Mouse (Mus musculus): Measurements from ENCODE around the gene Maz. TPM values are rescaled to one million over a fixed set of nuclear protein-coding genes. Genes with fewer than 3 reads are reported as not detected.

The Maz gene
- total RNA-seq, 2 experiments from 2014 or later = 265 to 274 TPM

- intact Hi-C loops (cut with DNase I) = loop anchor here (5.0 kb wide), 1 partner anchor 40 kb away; the partner anchor contains the start of genes Pagr1a and Pagr1b
- DNase-seq (ENCODE audit: extremely low spot score in 1 of 2, low spot score in 2 of 2) = no peak
Observed at GRCm38 (mm10) chr7:126976878-126977459, 49.9 kb downstream of the Maz start.

- peak; percentile 93 to 98 for DNase-seq (ENCODE audit: extremely low spot score in 1 of 2, low spot score in 2 of 2)
- intact Hi-C loops (cut with DNase I) = loop anchor here (5.0 kb wide), 1 partner anchor 41 kb away; the partner anchor contains the start of genes Pagr1a and Pagr1b
Observed at GRCm38 (mm10) chr7:126975950-126976866, 50.6 kb downstream of the Maz start, which contains the start of gene Cdiptos. TSS of gene Cdiptos (minus strand) at chr7:126976098.

GRCm38 (mm10) chr7:126975893-126975949, 51.1 kb downstream of the Maz start, which contains the start of gene Cdipt:
TSS of gene Cdipt (plus strand) at chr7:126975914.
- no peak for DNase-seq (ENCODE audit: extremely low spot score in 1 of 2, low spot score in 2 of 2)
- intact Hi-C loops (cut with DNase I) = loop anchor here (5.0 kb wide), 1 partner anchor 42 kb away; the partner anchor contains the start of genes Pagr1a and Pagr1b

GRCm38 (mm10) chr7:126975493-126975892, 51.3 kb downstream of the Maz start:
- no peak for DNase-seq (ENCODE audit: extremely low spot score in 1 of 2, low spot score in 2 of 2)
- intact Hi-C loops (cut with DNase I) = loop anchor here (5.0 kb wide), 1 partner anchor 42 kb away; the partner anchor contains the start of genes Pagr1a and Pagr1b

Small RNA genes within 50 kb of the gene (microRNA-seq; reads per million reads assigned to microRNA genes)
- not detected for gene Gm44343

Other genes with a start within 250 kb of the Maz start
- under 1 TPM; 0.21 to 0.41 TPM for gene Tbx6, start 245.6 kb downstream of the Maz start, total RNA-seq (2021)
- gene Ppp4c, start 234.5 kb downstream of the Maz start, total RNA-seq (2021) = 10 to 100 TPM; 54.4 to 56.2 TPM
- 100 to 1,000 TPM; 135 to 141 TPM for gene Fam57b, start 229.4 kb downstream of the Maz start, total RNA-seq (2021)
- gene 4930451I11Rik, start 195.4 kb downstream of the Maz start, total RNA-seq (2021) = not detected
- gene Doc2a, start 179.6 kb downstream of the Maz start, total RNA-seq (2021) = 10 to 100 TPM; 74.1 to 80.3 TPM
- gene Hirip3, start 165.1 kb downstream of the Maz start, total RNA-seq (2021) = 10 to 100 TPM; 32.4 to 41.1 TPM
- 10 to 100 TPM; 51.5 to 56.4 TPM for gene Ino80e, start 164.7 kb downstream of the Maz start, total RNA-seq (2021)
- gene Taok2, start 142.3 kb downstream of the Maz start, total RNA-seq (2021) = 100 to 1,000 TPM; 161 to 168 TPM
- gene Tmem219, start 104.1 kb downstream of the Maz start, total RNA-seq (2021) = 10 to 100 TPM; 22.4 to 25.2 TPM
- 100 to 1,000 TPM; 143 to 150 TPM for gene Kctd13, start 98.2 kb downstream of the Maz start, total RNA-seq (2021)
- gene Asphd1, start 77.5 kb downstream of the Maz start, total RNA-seq (2021) = 10 to 100 TPM; 49.0 to 58.8 TPM
- gene Sez6l2, start 76.5 kb downstream of the Maz start, total RNA-seq (2021) = 100 to 1,000 TPM; 306 to 312 TPM
- gene Cdipt, start 51.1 kb downstream of the Maz start, total RNA-seq (2021) = 100 to 1,000 TPM; 163 to 166 TPM
- gene Cdiptos, start 50.9 kb downstream of the Maz start, total RNA-seq (2021) = under 1 TPM in 1 of 2 experiments, not detected in 1; 0.17 TPM
- 1 to 10 TPM; 4.4 to 4.5 TPM for gene Mvp, start 12.4 kb downstream of the Maz start, total RNA-seq (2021)
- under 1 TPM in 1 of 2 experiments, not detected in 1; 0.94 TPM for gene Pagr1b, start 10.6 kb downstream of the Maz start, total RNA-seq (2021)
- gene Pagr1a, start 9.7 kb downstream of the Maz start, total RNA-seq (2021) = 10 to 100 TPM; 17.1 to 17.7 TPM
- gene Gm42742, start 5.9 kb downstream of the Maz start, total RNA-seq (2021) = 10 to 100 TPM; 38.9 to 40.8 TPM
- gene Prrt2, start 5.8 kb downstream of the Maz start, total RNA-seq (2021) = 100 to 1,000 TPM; 182 to 196 TPM
- 1 to 10 TPM; 8.8 to 9.8 TPM for gene Kif22, start 15.4 kb upstream of the Maz start, total RNA-seq (2021)
- gene Zg16, start 60.3 kb upstream of the Maz start, total RNA-seq (2021) = not detected
- 1 to 10 TPM; 1.4 to 2.1 TPM for gene AI467606, start 64.3 kb upstream of the Maz start, total RNA-seq (2021)
- gene Qprt, start 95.2 kb upstream of the Maz start, total RNA-seq (2021) = under 1 TPM in 1 of 2 experiments, not detected in 1; 0.22 TPM
- gene Spn, start 110.8 kb upstream of the Maz start, total RNA-seq (2021) = under 1 TPM; 0.11 to 0.12 TPM
- 10 to 100 TPM; 74.0 to 75.8 TPM for gene Cd2bp2, start 169.0 kb upstream of the Maz start, total RNA-seq (2021)
- gene Tbc1d10b, start 181.4 kb upstream of the Maz start, total RNA-seq (2021) = 10 to 100 TPM; 85.6 to 88.0 TPM
- 1 to 10 TPM in 1 of 2 experiments, not detected in 1; 1.2 TPM for gene Mylpf, start 181.9 kb upstream of the Maz start, total RNA-seq (2021)
- 10 to 100 TPM; 16.6 to 18.4 TPM for gene Zfp553, start 206.0 kb upstream of the Maz start, total RNA-seq (2021)
- gene Sept1, start 206.1 kb upstream of the Maz start, total RNA-seq (2021) = 1 to 10 TPM; 6.0 to 6.1 TPM
- 10 to 100 TPM; 53.6 to 65.0 TPM for gene Zfp771, start 217.2 kb upstream of the Maz start, total RNA-seq (2021)
- gene Dctpp1, start 233.7 kb upstream of the Maz start, total RNA-seq (2021) = 10 to 100 TPM; 40.7 to 40.9 TPM
- 10 to 100 TPM; 50.6 to 53.7 TPM for gene Sephs2, start 247.0 kb upstream of the Maz start, total RNA-seq (2021)

Measured in left cerebral cortex, postnatal 10 days (tissue).